Comparison of ENCODE assay signal across 10 mouse cellular contexts in the genomic region with DNA sequence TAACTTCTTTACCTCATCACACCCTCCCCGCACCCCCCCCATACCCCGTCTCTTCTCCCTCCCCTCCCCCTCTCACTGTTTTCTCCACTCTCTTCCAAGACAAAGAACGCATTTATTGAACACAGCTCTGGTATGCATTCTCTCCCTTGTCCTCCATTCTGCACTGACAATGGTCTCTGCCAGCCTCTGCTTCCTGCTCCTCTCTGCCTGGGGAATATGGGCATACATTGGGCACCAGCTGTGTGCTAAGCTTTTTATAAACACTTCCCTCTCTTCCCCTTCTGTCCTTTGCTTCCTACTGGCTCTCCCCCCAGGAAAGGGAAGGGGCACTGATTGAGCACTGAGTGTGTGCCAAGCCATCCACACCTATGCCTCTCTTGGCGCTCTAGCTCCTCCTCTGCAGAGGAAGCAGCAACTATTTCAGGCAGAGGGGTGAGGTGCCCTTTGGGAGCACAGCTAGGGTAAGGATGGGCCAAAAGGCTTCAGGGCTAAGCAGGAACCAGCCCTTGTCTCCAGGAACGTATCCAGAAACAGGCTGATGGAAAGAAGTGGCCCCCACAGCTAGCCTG. TPM values are rescaled to one million over a fixed set of nuclear protein-coding genes. Genes with fewer than 3 reads are reported as not detected.
DNase-seq lines count a peak whose midpoint lies in the region; ATAC-seq and TF ChIP-seq lines count a peak whose summit lies in the region.
"Had no signal": no experiment of that assay in that cellular context is flagged by ENCODE, and none has a peak within 500 bp of the region (broad histone marks: within the 10 kb centered on the region; RNA-seq: fewer than 3 reads in every experiment).

No protein-coding gene starts in this region.

- 37% methylated on average over 5 of the region's 5 CpGs for WGBS in cerebellum, adult 2 months
- WGBS in limb, embryonic 12.5 days = 36% methylated on average over 5 of the region's 5 CpGs
- 40% methylated on average over 5 of the region's 5 CpGs for WGBS in limb, embryonic 10.5 days
- WGBS in heart, postnatal 0 days = 16% methylated on average over 5 of the region's 5 CpGs
- 26% methylated on average over 5 of the region's 5 CpGs for WGBS in midbrain, postnatal 0 days

- H3K9ac ChIP-seq in limb, embryonic 12.5 days (replicated peaks) = no peak overlapping the region
- peak overlapping the region; percentile 72; the same call in 1 of the 2 replicates for H3K9ac ChIP-seq in heart, postnatal 0 days (replicated peaks; ENCODE audit: low read depth, low read length)
- H3K9ac ChIP-seq in midbrain, postnatal 0 days (replicated peaks; ENCODE audit: low read length, poor library complexity, severe bottlenecking) = no peak overlapping the region

- TF ChIP-seq POLR2A in cerebellum, adult 2 months (IDR thresholded peaks at IDR 0.05; ENCODE audit: borderline replicate concordance, insufficient read depth, low read length) = no peak

- H3K4me3 ChIP-seq in cerebellum, adult 2 months (replicated peaks; ENCODE audit: insufficient read depth, low read depth, low read length) = no peak overlapping the region
- 0 out of 2 replicates have a peak overlapping the region, but pooled peaks have one; percentile 0 for H3K4me3 ChIP-seq in limb, embryonic 12.5 days (replicated peaks)
- no peak overlapping the region for H3K4me3 ChIP-seq in limb, embryonic 10.5 days
- peak overlapping the region; percentile 52 for H3K4me3 ChIP-seq in heart, postnatal 0 days (ENCODE audit: low read depth, low read length)
- H3K4me3 ChIP-seq in midbrain, postnatal 0 days (ENCODE audit: low read depth, low read length) = no peak overlapping the region

- peak overlapping the region; percentile 51; the same call in 1 of the 2 replicates for H3K27ac ChIP-seq in cerebellum, adult 2 months (ENCODE audit: insufficient read depth, low read length)
- H3K27ac ChIP-seq in limb, embryonic 12.5 days = no peak overlapping the region
- no peak overlapping the region for H3K27ac ChIP-seq in limb, embryonic 10.5 days
- H3K27ac ChIP-seq in heart, postnatal 0 days (ENCODE audit: low read depth) = peak overlapping the region; percentile 99
- H3K27ac ChIP-seq in midbrain, postnatal 0 days (ENCODE audit: low read depth, low read length) = peak overlapping the region; percentile 43; the same call in 1 of the 2 replicates

- no peak for TF ChIP-seq EP300 in heart, postnatal 0 days (IDR thresholded peaks at IDR 0.05; ENCODE audit: low read depth)

- no peak for TF ChIP-seq CTCF in cerebellum, adult 2 months (IDR thresholded peaks at IDR 0.05; ENCODE audit: borderline replicate concordance, insufficient read depth, low read depth, low read length)
- no peak for TF ChIP-seq CTCF in heart, postnatal 0 days (IDR thresholded peaks at IDR 0.05; ENCODE audit: low read depth)
- no peak for TF ChIP-seq CTCF in midbrain, postnatal 0 days (IDR thresholded peaks at IDR 0.05)

- peaks cover 29% of the 10 kb centered on the region for H3K4me1 ChIP-seq in cerebellum, adult 2 months (ENCODE audit: control insufficient read depth, insufficient read depth, low read length)
- peaks cover 13% of the 10 kb centered on the region for H3K4me1 ChIP-seq in limb, embryonic 12.5 days (replicated peaks)
- H3K4me1 ChIP-seq in limb, embryonic 10.5 days = peaks cover 17% of the 10 kb centered on the region
- peaks cover 33% of the 10 kb centered on the region for H3K4me1 ChIP-seq in heart, postnatal 0 days (ENCODE audit: control insufficient read depth, insufficient read depth)
- peaks cover 4% of the 10 kb centered on the region; the same call in 1 of the 2 replicates for H3K4me1 ChIP-seq in midbrain, postnatal 0 days (ENCODE audit: insufficient read depth, low read length)

- peak in 1 of 2 experiments; percentile 23 for DNase-seq in cerebellum, adult 2 months
- DNase-seq in cerebellum, adult 8-10 months = no peak
- DNase-seq in limb, embryonic 10.5 days (ENCODE audit: low spot score) = no peak
- DNase-seq in heart, postnatal 0 days (ENCODE audit: low spot score) = peak; percentile 56
- DNase-seq in midbrain, postnatal 0 days (ENCODE audit: low spot score) = no peak
- no peak for DNase-seq in spleen, adult 18-20 months
- DNase-seq: lung, postnatal 14 days had no signal

- H3K27me3 ChIP-seq in cerebellum, adult 2 months (ENCODE audit: control insufficient read depth, insufficient read depth, low read length) = no peaks in the 10 kb centered on the region; the same call in 1 of the 2 replicates
- H3K27me3 ChIP-seq in limb, embryonic 12.5 days = peaks cover 70% of the 10 kb centered on the region
- H3K27me3 ChIP-seq in limb, embryonic 10.5 days (ENCODE audit: low read depth, poor library complexity, severe bottlenecking) = peaks cover 74% of the 10 kb centered on the region
- H3K27me3 ChIP-seq in heart, postnatal 0 days (ENCODE audit: control insufficient read depth, insufficient read depth, low read length) = no peaks in the 10 kb centered on the region
- H3K27me3 ChIP-seq in midbrain, postnatal 0 days (ENCODE audit: insufficient read depth, low read length) = peaks cover 8% of the 10 kb centered on the region; the same call in 1 of the 2 replicates

- no peaks in the 10 kb centered on the region for H3K36me3 ChIP-seq in limb, embryonic 12.5 days
- no peaks in the 10 kb centered on the region for H3K36me3 ChIP-seq in limb, embryonic 10.5 days
- no peaks in the 10 kb centered on the region for H3K36me3 ChIP-seq in heart, postnatal 0 days (replicated peaks; ENCODE audit: control insufficient read depth, insufficient read depth, low read length)
- no peaks in the 10 kb centered on the region for H3K36me3 ChIP-seq in midbrain, postnatal 0 days (ENCODE audit: insufficient read depth, low read length)

- H3K9me3 ChIP-seq in limb, embryonic 12.5 days = no peaks in the 10 kb centered on the region
- H3K9me3 ChIP-seq in limb, embryonic 10.5 days (replicated peaks) = no peaks in the 10 kb centered on the region
- no peaks in the 10 kb centered on the region for H3K9me3 ChIP-seq in heart, postnatal 0 days (replicated peaks; ENCODE audit: control insufficient read depth, low read length)
- no peaks in the 10 kb centered on the region for H3K9me3 ChIP-seq in midbrain, postnatal 0 days (ENCODE audit: low read length)

- ATAC-seq in limb, embryonic 12.5 days (ENCODE audit: insufficient number of reproducible peaks, insufficient read depth, low FRiP score, low TSS enrichment, low read depth) = no peak
- no peak for ATAC-seq in heart, postnatal 0 days (ENCODE audit: insufficient read depth, low read depth)
- ATAC-seq in midbrain, postnatal 0 days (ENCODE audit: low FRiP score) = no peak
- no peak for ATAC-seq in monocyte, adult 5-6 weeks (replicated peaks; ENCODE audit: insufficient number of reproducible peaks, low FRiP score, low TSS enrichment, poor library complexity, severe bottlenecking)

- peak overlapping the region; percentile 2; the same call in 1 of the 2 replicates for H3K4me2 ChIP-seq in limb, embryonic 12.5 days
- H3K4me2 ChIP-seq in heart, postnatal 0 days (ENCODE audit: low read depth, low read length) = peak overlapping the region; percentile 55
- H3K4me2 ChIP-seq in midbrain, postnatal 0 days (ENCODE audit: low read depth, low read length, poor library complexity, severe bottlenecking) = no peak overlapping the region

RNA-seq across cellular contexts. Expression of a gene that starts 7.3 kb away (rescaled TPM):
- 273 and 294 TPM in 2 replicates for polyA plus RNA-seq in cerebellum, adult 2 months (2012; rRNA removed)
- polyA plus RNA-seq in limb, embryonic 12.5 days (2016; fragmentation: Nextera tagmentation; extraction: Ambion mirVana) = 72.9 and 76.5 TPM in 2 replicates
- 72.6 and 73.3 TPM in 2 replicates for polyA plus RNA-seq in limb, embryonic 10.5 days (2016; fragmentation: Nextera tagmentation; extraction: Ambion mirVana)
- total RNA-seq in heart, postnatal 0 days (2014; rRNA removed; ENCODE audit: low replicate concordance) = 123 and 143 TPM in 2 replicates
- polyA plus RNA-seq in heart, postnatal 0 days (2015; fragmentation: Nextera tagmentation; extraction: Ambion mirVana) = 91.2 and 105 TPM in 2 replicates
- total RNA-seq in midbrain, postnatal 0 days (2014; rRNA removed) = 25.5 and 38.5 TPM in 2 replicates
- 22.7 and 25.4 TPM in 2 replicates for polyA plus RNA-seq in midbrain, postnatal 0 days (2015; fragmentation: Nextera tagmentation; extraction: Ambion mirVana)
- total RNA-seq in monocyte, adult 5-6 weeks (2017) = 12.9 to 40.9 TPM (median 17.1 TPM) in 3 replicates

RNA-seq across cellular contexts. Expression of a gene that starts 9.9 kb away (rescaled TPM):
- 9.3 and 10.2 TPM in 2 replicates for polyA plus RNA-seq in cerebellum, adult 2 months (2012; rRNA removed)
- 0.56 TPM in 1 of 2 replicates, not detected in the other for polyA plus RNA-seq in limb, embryonic 12.5 days (2016; fragmentation: Nextera tagmentation; extraction: Ambion mirVana)
- polyA plus RNA-seq in limb, embryonic 10.5 days (2016; fragmentation: Nextera tagmentation; extraction: Ambion mirVana) = not detected in 2 replicates
- 7.5 TPM in 1 of 2 replicates, not detected in the other for total RNA-seq in heart, postnatal 0 days (2014; rRNA removed; ENCODE audit: low replicate concordance)
- 0.40 and 0.86 TPM in 2 replicates for polyA plus RNA-seq in heart, postnatal 0 days (2015; fragmentation: Nextera tagmentation; extraction: Ambion mirVana)
- 7.1 and 11.8 TPM in 2 replicates for total RNA-seq in midbrain, postnatal 0 days (2014; rRNA removed)
- 2.1 and 3.7 TPM in 2 replicates for polyA plus RNA-seq in midbrain, postnatal 0 days (2015; fragmentation: Nextera tagmentation; extraction: Ambion mirVana)
- total RNA-seq in monocyte, adult 5-6 weeks (2017) = not detected in 3 replicates
- total RNA-seq: gastrocnemius, adult 18-20 months had no signal

RNA-seq across cellular contexts. Expression of a gene that starts 21.2 kb away (rescaled TPM):
- 302 and 309 TPM in 2 replicates for polyA plus RNA-seq in cerebellum, adult 2 months (2012; rRNA removed)
- polyA plus RNA-seq in limb, embryonic 12.5 days (2016; fragmentation: Nextera tagmentation; extraction: Ambion mirVana) = 93.6 and 111 TPM in 2 replicates
- polyA plus RNA-seq in limb, embryonic 10.5 days (2016; fragmentation: Nextera tagmentation; extraction: Ambion mirVana) = 78.6 and 91.4 TPM in 2 replicates
- total RNA-seq in heart, postnatal 0 days (2014; rRNA removed; ENCODE audit: low replicate concordance) = 206 and 212 TPM in 2 replicates
- polyA plus RNA-seq in heart, postnatal 0 days (2015; fragmentation: Nextera tagmentation; extraction: Ambion mirVana) = 67.0 and 73.2 TPM in 2 replicates
- total RNA-seq in midbrain, postnatal 0 days (2014; rRNA removed) = 247 and 273 TPM in 2 replicates
- 150 and 154 TPM in 2 replicates for polyA plus RNA-seq in midbrain, postnatal 0 days (2015; fragmentation: Nextera tagmentation; extraction: Ambion mirVana)
- 21.7 to 29.0 TPM (median 23.3 TPM) in 3 replicates for total RNA-seq in monocyte, adult 5-6 weeks (2017)

RNA-seq across cellular contexts. Expression of a gene that starts 21.3 kb away (rescaled TPM):
- 32.6 and 34.0 TPM in 2 replicates for polyA plus RNA-seq in cerebellum, adult 2 months (2012; rRNA removed)
- polyA plus RNA-seq in limb, embryonic 12.5 days (2016; fragmentation: Nextera tagmentation; extraction: Ambion mirVana) = 19.0 and 27.5 TPM in 2 replicates
- polyA plus RNA-seq in limb, embryonic 10.5 days (2016; fragmentation: Nextera tagmentation; extraction: Ambion mirVana) = 10.6 and 16.5 TPM in 2 replicates
- total RNA-seq in heart, postnatal 0 days (2014; rRNA removed; ENCODE audit: low replicate concordance) = 3.2 and 4.3 TPM in 2 replicates
- 11.4 and 12.5 TPM in 2 replicates for polyA plus RNA-seq in heart, postnatal 0 days (2015; fragmentation: Nextera tagmentation; extraction: Ambion mirVana)
- 18.5 and 19.3 TPM in 2 replicates for total RNA-seq in midbrain, postnatal 0 days (2014; rRNA removed)
- polyA plus RNA-seq in midbrain, postnatal 0 days (2015; fragmentation: Nextera tagmentation; extraction: Ambion mirVana) = 23.8 and 27.7 TPM in 2 replicates
- 2.0 TPM in 1 of 3 replicates, not detected in the others for total RNA-seq in monocyte, adult 5-6 weeks (2017)

RNA-seq across cellular contexts. Expression of a gene that starts 46.3 kb away (rescaled TPM):
- polyA plus RNA-seq in cerebellum, adult 2 months (2012; rRNA removed) = 190 and 214 TPM in 2 replicates
- 0.86 and 0.98 TPM in 2 replicates for polyA plus RNA-seq in limb, embryonic 12.5 days (2016; fragmentation: Nextera tagmentation; extraction: Ambion mirVana)
- 0.06 and 0.21 TPM in 2 replicates for polyA plus RNA-seq in limb, embryonic 10.5 days (2016; fragmentation: Nextera tagmentation; extraction: Ambion mirVana)
- 55.6 and 89.5 TPM in 2 replicates for total RNA-seq in heart, postnatal 0 days (2014; rRNA removed; ENCODE audit: low replicate concordance)
- polyA plus RNA-seq in heart, postnatal 0 days (2015; fragmentation: Nextera tagmentation; extraction: Ambion mirVana) = 2.8 TPM in 2 replicates
- total RNA-seq in midbrain, postnatal 0 days (2014; rRNA removed) = 589 and 657 TPM in 2 replicates
- 24.2 and 26.9 TPM in 2 replicates for polyA plus RNA-seq in midbrain, postnatal 0 days (2015; fragmentation: Nextera tagmentation; extraction: Ambion mirVana)
- total RNA-seq in monocyte, adult 5-6 weeks (2017) = not detected in 3 replicates

Comparison
In these comparisons a context has a peak if more than half of its experiments do, and no peak if none do; other contexts are left out.
1. H3K4me3 ChIP-seq: peak in limb, embryonic 12.5 days (single experiment) and heart, postnatal 0 days (single experiment); none in cerebellum, adult 2 months (single experiment), limb, embryonic 10.5 days (single experiment) and midbrain, postnatal 0 days (single experiment).
2. H3K27ac ChIP-seq: peak in cerebellum, adult 2 months (single experiment), heart, postnatal 0 days (single experiment) and midbrain, postnatal 0 days (single experiment); none in limb, embryonic 12.5 days (single experiment) and limb, embryonic 10.5 days (single experiment).